Mouse (Mus musculus) C2C12 (cell line): ENCODE measurements at regions not wholly inside any gene's neighbourhood (a gene's known extent, or its start where the extent isn't known, plus 50 kb on each side); places are given as distances from the start of the nearest gene placed in this dataset.

Experiments
- CEBPB ChIP-seq: IDR thresholded peaks from one replicate; pipeline ENCODE4 v1.6.1; 2011; ENCODE audit warnings: low read depth, mild to moderate bottlenecking, control low read depth, moderate library complexity
- CTCF ChIP-seq: IDR thresholded peaks from one replicate; pipeline ENCODE4 v1.5.1; 2011; ENCODE audit not compliant: control insufficient read depth, insufficient read depth, insufficient read length
- FOSL1 ChIP-seq: IDR thresholded peaks from one replicate; pipeline ENCODE4 v1.8.0; 2011; ENCODE audit warnings: mild to moderate bottlenecking, low read length; ENCODE audit not compliant: poor library complexity, insufficient read depth, severe bottlenecking
- MAX ChIP-seq: IDR thresholded peaks from one replicate; pipeline ENCODE4 v1.6.1; 2011; ENCODE audit warnings: mild to moderate bottlenecking, control low read depth
- MYOD1 ChIP-seq: IDR thresholded peaks from one replicate; pipeline ENCODE4 v1.6.1; 2011; ENCODE audit warnings: low read depth; ENCODE audit not compliant: control insufficient read depth, insufficient read length
- MYOG ChIP-seq: IDR thresholded peaks from one replicate; pipeline ENCODE4 v1.6.1; 2011; ENCODE audit not compliant: control insufficient read depth, insufficient read length; ENCODE audit errors: extremely low read depth
- USF1 ChIP-seq: IDR thresholded peaks from one replicate; pipeline ENCODE4 v1.6.1; 2011; ENCODE audit warnings: low read depth, mild to moderate bottlenecking, control low read depth, moderate library complexity

GRCm38 (mm10) chr2:132447826-132448225 lies 62.6 kb upstream of the Prokr2 start:
- TF ChIP-seq CTCF (no peak), FOSL1 (no peak), USF1 (no peak), MYOD1 (no peak), MAX (no peak), CEBPB (no peak), MYOG (no peak)
